In genomic region chr11:77737289-77737688, GRCm38 (mm10) we compare ENCODE assay signal across 9 mouse cellular contexts. TPM values are rescaled to one million over a fixed set of nuclear protein-coding genes. Genes with fewer than 3 reads are reported as not detected.
DNase-seq lines count a peak whose midpoint lies in the region; ATAC-seq and TF ChIP-seq lines count a peak whose summit lies in the region.
"Had no signal": no experiment of that assay in that cellular context is flagged by ENCODE, and none has a peak within 500 bp of the region (broad histone marks: within the 10 kb centered on the region; RNA-seq: fewer than 3 reads in every experiment).

No protein-coding gene starts in this region.

- intact Hi-C loops in gastrocnemius, adult 2 months (cut with DNase I): loop anchor here (2.0 kb wide), 2 partner anchors 56 to 78 kb away; no protein-coding TSS in a partner anchor

- no peak overlapping the region for H3K27ac ChIP-seq in cerebellum, adult 2 months (ENCODE audit: insufficient read depth, low read length)
- H3K27ac ChIP-seq in gastrocnemius, adult 2 months: no peak overlapping the region
- H3K27ac ChIP-seq in small intestine, adult 2 months (ENCODE audit: insufficient read depth, low read depth, low read length): no peak overlapping the region
- H3K27ac ChIP-seq: lung, embryonic 15.5 days had no signal

- peak; percentile 88 for TF ChIP-seq CTCF in cerebellum, adult 2 months (IDR thresholded peaks at IDR 0.05; ENCODE audit: borderline replicate concordance, insufficient read depth, low read depth, low read length)
- peak; percentile 93 for TF ChIP-seq CTCF in gastrocnemius, adult 2 months (IDR thresholded peaks at IDR 0.05)
- TF ChIP-seq CTCF in small intestine, adult 2 months (IDR thresholded peaks at IDR 0.05; ENCODE audit: extremely low read depth, insufficient read length, insufficient replicate concordance, low read depth, low read length): peak; percentile 97; the same call in 1 of the 2 replicates

- no peak for ATAC-seq in activated CD4-positive, CD25-positive, alpha-beta regulatory T cell, adult 4 months

- no peaks in the 10 kb centered on the region; the same call in 1 of the 2 replicates for H3K27me3 ChIP-seq in cerebellum, adult 2 months (ENCODE audit: control insufficient read depth, insufficient read depth, low read length)
- H3K27me3 ChIP-seq in small intestine, adult 2 months (ENCODE audit: control insufficient read depth, insufficient read depth, low read length): no peaks in the 10 kb centered on the region
- H3K27me3 ChIP-seq: lung, embryonic 15.5 days had no signal

- no peaks in the 10 kb centered on the region for H3K4me1 ChIP-seq in cerebellum, adult 2 months (ENCODE audit: control insufficient read depth, insufficient read depth, low read length)
- no peaks in the 10 kb centered on the region for H3K4me1 ChIP-seq in small intestine, adult 2 months (ENCODE audit: control insufficient read depth, insufficient read depth, insufficient read length, low read length)
- H3K4me1 ChIP-seq: lung, embryonic 15.5 days had no signal

- H3K36me3 ChIP-seq in small intestine, adult 2 months (ENCODE audit: control insufficient read depth, insufficient read depth, low read length): no peaks in the 10 kb centered on the region
- H3K36me3 ChIP-seq: lung, embryonic 15.5 days had no signal

- H3K4me3 ChIP-seq in cerebellum, adult 2 months (replicated peaks; ENCODE audit: insufficient read depth, low read depth, low read length): no peak overlapping the region
- H3K4me3 ChIP-seq in gastrocnemius, adult 2 months: no peak overlapping the region
- no peak overlapping the region for H3K4me3 ChIP-seq in small intestine, adult 2 months (ENCODE audit: low read depth, low read length)
- H3K4me3 ChIP-seq: lung, embryonic 15.5 days had no signal

- WGBS in cerebellum, adult 2 months: 2% methylated on average over 6 of the region's 6 CpGs
- 2% methylated on average over 6 of the region's 6 CpGs for WGBS in small intestine, adult 2 months

- no peak for TF ChIP-seq POLR2A in cerebellum, adult 2 months (IDR thresholded peaks at IDR 0.05; ENCODE audit: borderline replicate concordance, insufficient read depth, low read length)
- TF ChIP-seq POLR2A in small intestine, adult 2 months (IDR thresholded peaks at IDR 0.05; ENCODE audit: low read depth, low read length): no peak

- DNase-seq in CD4-positive helper T cell, adult 2 months (ENCODE audit: low read depth, low spot score): peak; percentile 51
- DNase-seq in MN1 (ENCODE audit: low spot score): peak; percentile 87
- DNase-seq in cerebellum, adult 2 months: peak; percentile 82 to 89
- DNase-seq in gastrocnemius, adult 2 months: peak; percentile 90
- DNase-seq in layer of hippocampus, adult 18-20 months (ENCODE audit: low spot score in 2 of 2): peak; percentile 69 to 91
- DNase-seq in lung, postnatal 10 days: peak; percentile 91

RNA-seq across cellular contexts. Expression of gene Cryba1, which starts 12.2 kb away (rescaled TPM):
- not detected in 2 replicates for polyA plus RNA-seq in cerebellum, adult 2 months (2012; rRNA removed)
- not detected for total RNA-seq in gastrocnemius, adult 2 months (2021)
- total RNA-seq in layer of hippocampus, adult 18-20 months (2021): not detected
- not detected in 2 replicates for polyA plus RNA-seq in small intestine, adult 2 months (2012; rRNA removed)
- polyA plus RNA-seq in activated CD4-positive, CD25-positive, alpha-beta regulatory T cell, adult 4 months (2017; shearing (Covaris generic)): under 1 TPM in 1 of 2 experiments, not detected in 1; 0.73 TPM
- polyA plus RNA-seq: lung, embryonic 15.5 days had no signal

RNA-seq across cellular contexts. Expression of gene Myo18a, which starts 25.8 kb away (rescaled TPM):
- 56.5 and 62.1 TPM in 2 replicates for polyA plus RNA-seq in cerebellum, adult 2 months (2012; rRNA removed)
- 100 to 1,000 TPM; 345 to 399 TPM for total RNA-seq in gastrocnemius, adult 2 months (2021)
- total RNA-seq in layer of hippocampus, adult 18-20 months (2021): 100 to 1,000 TPM; 130 to 137 TPM
- 66.4 and 149 TPM in 2 replicates for polyA plus RNA-seq in small intestine, adult 2 months (2012; rRNA removed)
- polyA plus RNA-seq in activated CD4-positive, CD25-positive, alpha-beta regulatory T cell, adult 4 months (2017; shearing (Covaris generic)): 10 to 100 TPM; 22.1 to 29.7 TPM

RNA-seq across cellular contexts. Expression of gene Gm10277, which starts 50.3 kb away (rescaled TPM):
- not detected in 2 replicates for polyA plus RNA-seq in cerebellum, adult 2 months (2012; rRNA removed)
- not detected for total RNA-seq in gastrocnemius, adult 2 months (2021)
- not detected for total RNA-seq in layer of hippocampus, adult 18-20 months (2021)
- not detected in 2 replicates for polyA plus RNA-seq in small intestine, adult 2 months (2012; rRNA removed)
- polyA plus RNA-seq in activated CD4-positive, CD25-positive, alpha-beta regulatory T cell, adult 4 months (2017; shearing (Covaris generic)): under 1 TPM; 0.20 to 0.57 TPM

RNA-seq across cellular contexts. Expression of gene Nufip2, which starts 51.3 kb away (rescaled TPM):
- 21.5 and 23.6 TPM in 2 replicates for polyA plus RNA-seq in cerebellum, adult 2 months (2012; rRNA removed)
- 10 to 100 TPM; 36.9 to 43.8 TPM for total RNA-seq in gastrocnemius, adult 2 months (2021)
- 10 to 100 TPM; 75.3 to 76.1 TPM for total RNA-seq in layer of hippocampus, adult 18-20 months (2021)
- 5.4 and 11.8 TPM in 2 replicates for polyA plus RNA-seq in small intestine, adult 2 months (2012; rRNA removed)
- polyA plus RNA-seq in activated CD4-positive, CD25-positive, alpha-beta regulatory T cell, adult 4 months (2017; shearing (Covaris generic)): 10 to 100 TPM; 16.2 to 20.5 TPM
